ENCODE assay signal across 5 mouse cellular contexts in genomic region chr17:27289804-27290203, GRCm38 (mm10).
A peak's percentile ranks its signal among the peaks of the same experiment; 100 is the strongest.
DNase-seq lines count a peak whose midpoint lies in the region.
"Not testable (repeated sequence)": the region's sequence is repeated elsewhere in the genome, so short reads cannot be mapped to it uniquely, and the experiment has no call there.

No protein-coding gene starts in this region.

- DNase-seq in cerebellum, adult 9-11 months: peak; percentile 1
- peak; percentile 2 for DNase-seq in gastrocnemius, postnatal 14 days
- DNase-seq in left cerebral cortex, postnatal 4 days: peak; percentile 0
- peak; percentile 30 for DNase-seq in testis, postnatal 10 days (ENCODE audit: low spot score)
- DNase-seq in urinary bladder, postnatal 10 days (ENCODE audit: low spot score): peak; percentile 7

- intact Hi-C loops in gastrocnemius, postnatal 14 days (cut with DNase I; ENCODE audit: low total_unique reads); left cerebral cortex, postnatal 4 days (cut with DNase I): not testable (repeated sequence)

Comparison
In these comparisons a context has a peak if more than half of its experiments do, and no peak if none do; other contexts are left out.
1. Peak in every context shown above with its lines: DNase-seq.